Mouse (Mus musculus): ENCODE measurements around the gene Keg1.
"Not testable (repeated sequence)": the region's sequence is repeated elsewhere in the genome, so short reads cannot be mapped to it uniquely, and the experiment has no call there.

Gene Keg1

GRCm38 (mm10) chr19:12695590-12695989, at the start of gene Keg1:
Gene Keg1, plus strand, starts transcription at chr19:12695786.
- no peak for DNase-seq (ENCODE audit: low read depth)

GRCm38 (mm10) chr19:12649511-12649910, 46.1 kb upstream of the Keg1 start:
- DNase-seq (ENCODE audit: low read depth) = no peak

- no peak for DNase-seq (ENCODE audit: low read depth)
These were observed 29.4 kb upstream of the Keg1 start for GRCm38 (mm10) chr19:12666156-12666555.

GRCm38 (mm10) chr19:12668601-12669000, 27.0 kb upstream of the Keg1 start:
- DNase-seq (ENCODE audit: low read depth) = not testable (repeated sequence)

GRCm38 (mm10) chr19:12670139-12670538, 25.4 kb upstream of the Keg1 start, which contains the start of gene Olfr1442:
Gene Olfr1442, plus strand, starts transcription at chr19:12670439.
- no peak for DNase-seq (ENCODE audit: low read depth)

- DNase-seq (ENCODE audit: low read depth) = no peak
These were observed 24.5 kb upstream of the Keg1 start for GRCm38 (mm10) chr19:12671051-12671450.

- no peak for DNase-seq (ENCODE audit: low read depth)
These were observed 17.8 kb upstream of the Keg1 start, which contains the start of gene Olfr1443 for GRCm38 (mm10) chr19:12677812-12678211. Gene Olfr1443, plus strand, starts transcription at chr19:12678112.

GRCm38 (mm10) chr19:12684638-12685037, 10.9 kb upstream of the Keg1 start:
- no peak for DNase-seq (ENCODE audit: low read depth)

GRCm38 (mm10) chr19:12685231-12685630, 10.4 kb upstream of the Keg1 start:
- no peak for DNase-seq (ENCODE audit: low read depth)

- no peak for DNase-seq (ENCODE audit: low read depth)
These were observed 635 bp downstream of the Keg1 start for GRCm38 (mm10) chr19:12696221-12696620.

- no peak for DNase-seq (ENCODE audit: low read depth)
These were observed 12.9 kb downstream of the Keg1 start for GRCm38 (mm10) chr19:12708458-12708857.

GRCm38 (mm10) chr19:12708986-12709385, 13.4 kb downstream of the Keg1 start:
- DNase-seq (ENCODE audit: low read depth) = no peak

GRCm38 (mm10) chr19:12719189-12719588, 23.6 kb downstream of the Keg1 start:
- no peak for DNase-seq (ENCODE audit: low read depth)

GRCm38 (mm10) chr19:12720463-12720862, 24.9 kb downstream of the Keg1 start:
- no peak for DNase-seq (ENCODE audit: low read depth)

GRCm38 (mm10) chr19:12720919-12721318, 25.3 kb downstream of the Keg1 start:
- not testable (repeated sequence) for DNase-seq (ENCODE audit: low read depth)

GRCm38 (mm10) chr19:12721596-12721995, 26.0 kb downstream of the Keg1 start:
- DNase-seq (ENCODE audit: low read depth) = not testable (repeated sequence)

- peak; percentile 9 for DNase-seq (ENCODE audit: low read depth)
These were observed 26.7 kb downstream of the Keg1 start for GRCm38 (mm10) chr19:12722308-12722707.

- DNase-seq (ENCODE audit: low read depth) = no peak
These were observed 30.3 kb downstream of the Keg1 start for GRCm38 (mm10) chr19:12725851-12726250.

GRCm38 (mm10) chr19:12731036-12731435, 35.5 kb downstream of the Keg1 start:
- DNase-seq (ENCODE audit: low read depth) = no peak

- no peak for DNase-seq (ENCODE audit: low read depth)
These were observed 36.4 kb downstream of the Keg1 start for GRCm38 (mm10) chr19:12731950-12732349.

GRCm38 (mm10) chr19:12756286-12756685, 60.7 kb downstream of the Keg1 start:
- no peak for DNase-seq (ENCODE audit: low read depth)

GRCm38 (mm10) chr19:12758936-12759478, 63.4 kb downstream of the Keg1 start:
- DNase-seq (ENCODE audit: low read depth) = no peak

GRCm38 (mm10) chr19:12759656-12760055, 64.1 kb downstream of the Keg1 start:
- DNase-seq (ENCODE audit: low read depth) = peak; percentile 69
